Mouse (Mus musculus) heart, postnatal 36 days (tissue): Measurements from ENCODE around the gene Sdad1. TPM values are rescaled to one million over a fixed set of nuclear protein-coding genes. Genes with fewer than 3 reads are reported as not detected.

ENCODE experiments used
- DNase-seq, 2 experiments: peaks; one replicate each; pipeline ENCODE4 v3.0.0; 2021 to 2022
- intact Hi-C: fragments of 180-260 bp; cut with DNase I; formaldehyde crosslinking; loops from one replicate; pipeline ENCODE4 v1.15.1; 2025
- total RNA-seq, 2 experiments: library from RNA; stranded (reverse); gene quantifications; 2 replicates each; pipeline ENCODE4 v1.2.3; 2021

The Sdad1 gene
- total RNA-seq, 2 experiments from 2014 or later: 11.1 to 12.5 TPM

GRCm38 (mm10) chr5:92248614-92249013, 61.7 kb downstream of the Sdad1 start:
- DNase-seq: no peak
- intact Hi-C loops: no loop called here

DNA sequence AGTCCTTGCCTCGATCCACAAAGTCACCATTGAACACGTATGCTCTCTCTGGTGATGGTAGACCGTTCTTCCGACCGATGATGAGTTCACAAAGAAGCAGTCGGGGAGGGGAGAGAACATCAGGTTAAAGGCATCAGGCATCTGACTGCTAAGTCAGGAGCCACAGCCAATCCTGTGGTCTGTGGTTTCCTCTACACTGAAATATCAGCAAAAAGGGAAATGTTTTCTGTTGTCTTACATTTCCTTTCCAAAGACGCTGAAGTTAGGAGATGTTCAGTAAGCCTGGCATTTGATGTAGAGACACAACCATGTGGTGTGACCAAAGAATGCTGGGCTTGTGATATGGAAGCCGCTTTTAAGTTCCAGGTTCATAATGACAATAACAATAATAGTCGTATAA, 64.8 kb downstream of the Sdad1 start:
- no peak for DNase-seq
- intact Hi-C loops: no loop called here

GRCm38 (mm10) chr5:92244900-92245299, 65.4 kb downstream of the Sdad1 start:
- intact Hi-C loops: no loop called here
- DNase-seq: no peak

DNA sequence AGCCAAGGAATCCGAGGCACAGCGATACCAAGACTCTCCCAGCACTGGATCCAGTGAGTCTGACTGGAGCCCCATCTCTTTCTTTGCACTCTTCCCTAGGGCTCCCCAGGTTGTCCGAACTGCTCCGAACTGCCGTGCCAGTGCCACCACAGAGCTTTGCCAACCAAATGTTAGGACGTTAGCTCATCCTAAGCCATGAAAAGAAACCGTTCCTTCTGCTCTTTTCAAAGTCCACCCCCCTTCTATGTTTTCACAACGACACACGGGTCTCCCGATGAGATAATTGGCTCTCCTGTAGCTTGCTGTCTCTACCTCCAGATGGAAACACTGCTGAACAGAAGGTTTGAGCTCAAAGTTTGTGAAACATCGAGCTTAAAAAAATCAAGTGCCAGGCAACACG, 69.5 kb downstream of the Sdad1 start:
- intact Hi-C loops: loop anchor here (2.0 kb wide), 1 partner anchor 46 kb away; no protein-coding TSS in a partner anchor
- DNase-seq: no peak

DNA sequence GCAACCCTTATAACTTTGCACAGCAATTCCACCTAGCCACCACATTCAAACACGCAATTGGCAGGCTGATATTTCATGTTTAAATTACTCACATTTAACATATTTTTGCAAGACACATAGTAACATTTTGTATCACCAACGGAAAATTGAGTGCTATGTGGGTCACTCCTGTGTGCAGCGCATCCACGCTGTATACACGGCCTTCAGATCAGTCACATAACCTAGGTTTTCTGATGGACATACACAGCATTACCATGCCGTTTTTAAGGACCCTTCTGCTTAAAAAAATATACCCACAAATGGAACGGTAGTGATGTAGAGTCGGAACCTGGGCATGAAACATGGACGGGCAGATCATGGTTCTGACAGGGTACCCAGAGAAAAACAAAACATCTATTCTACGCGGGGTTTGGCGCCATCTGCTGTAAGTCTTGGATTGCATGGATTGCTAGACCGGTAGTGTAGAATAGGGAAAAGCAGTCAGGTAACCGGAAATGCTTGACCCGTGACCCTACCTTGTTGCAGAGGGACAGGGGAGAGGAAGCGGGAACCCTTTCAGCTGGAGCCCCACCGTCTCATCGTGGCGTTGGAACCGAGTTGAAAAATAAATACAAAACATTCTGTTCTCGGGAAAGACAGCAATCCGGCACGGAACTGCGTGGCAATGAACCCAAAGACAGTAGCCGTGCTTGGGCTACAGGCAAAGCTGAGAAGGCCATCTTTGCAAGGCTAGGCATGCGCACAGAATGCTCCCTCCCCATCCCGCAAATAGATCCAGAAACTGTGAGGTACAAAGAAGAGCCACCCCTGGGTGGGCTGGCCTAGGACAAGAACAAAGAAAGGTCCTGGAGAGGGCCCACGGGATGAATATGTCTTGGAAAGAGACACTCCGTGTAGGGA, 70.7 kb downstream of the Sdad1 start:
- DNase-seq: peak; percentile 62 to 69
- intact Hi-C loops: loop anchor here (2.0 kb wide), 1 partner anchor 45 kb away; no protein-coding TSS in a partner anchor

DNA sequence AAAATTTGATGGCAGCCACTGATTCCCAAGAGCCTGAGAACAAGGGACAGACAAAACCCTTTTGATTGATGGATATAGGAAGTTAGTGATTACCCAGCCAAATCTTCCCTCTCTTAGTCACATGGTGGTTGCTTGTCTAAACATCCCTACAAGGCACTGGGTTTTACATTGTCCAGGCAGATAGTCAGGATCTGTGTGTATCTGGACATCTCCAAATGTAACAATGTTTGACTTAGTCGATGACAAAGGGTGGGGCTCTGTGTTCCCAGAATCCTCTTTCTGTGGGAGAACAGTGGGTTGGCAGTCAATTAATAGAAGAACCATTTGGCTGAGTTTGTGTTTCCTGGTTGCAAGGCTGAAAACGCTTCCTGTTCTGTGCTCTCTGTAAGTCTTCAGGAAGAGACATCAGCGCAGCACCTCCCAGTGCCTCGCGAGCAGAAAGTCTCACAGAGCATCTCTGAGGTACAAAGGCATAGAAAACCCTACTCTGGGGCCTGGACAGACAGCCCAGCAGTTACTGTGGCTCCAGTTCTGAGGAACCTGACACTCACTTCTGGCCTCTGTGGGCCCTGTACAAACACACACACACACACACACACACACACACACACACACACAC, 75.2 kb downstream of the Sdad1 start:
- DNase-seq: no peak
- intact Hi-C loops: no loop called here

Other genes starting within 250 kb of the Sdad1 start
- 10 to 100 TPM; 59.1 to 61.2 TPM for gene G3bp2, start 226.8 kb downstream of the Sdad1 start, total RNA-seq
- gene Uso1, start 172.5 kb downstream of the Sdad1 start, total RNA-seq: 10 to 100 TPM; 38.7 to 40.2 TPM
- not detected for gene U90926, start 95.1 kb downstream of the Sdad1 start, total RNA-seq
- not detected for gene Ppef2, start 54.2 kb downstream of the Sdad1 start, total RNA-seq
- 10 to 100 TPM; 12.2 to 13.3 TPM for gene Naaa, start 32.3 kb downstream of the Sdad1 start, total RNA-seq
- gene Cxcl9, start 17.6 kb upstream of the Sdad1 start, total RNA-seq: 1 to 10 TPM; 1.4 to 2.7 TPM
- gene Art3, start 21.3 kb upstream of the Sdad1 start, total RNA-seq: 100 to 1,000 TPM; 751 to 829 TPM
- gene Cxcl10, start 38.4 kb upstream of the Sdad1 start, total RNA-seq: under 1 TPM in 1 of 2 experiments, not detected in 1; 0.28 TPM
- 10 to 100 TPM; 15.9 to 17.1 TPM for gene Nup54, start 124.7 kb upstream of the Sdad1 start, total RNA-seq
- gene Scarb2, start 196.4 kb upstream of the Sdad1 start, total RNA-seq: 10 to 100 TPM; 80.3 to 91.1 TPM
- not detected for gene Fam47e, start 244.6 kb upstream of the Sdad1 start, total RNA-seq